Mouse (Mus musculus): Measurements from ENCODE around the gene Slc22a12.

Slc22a12 gene

DNA sequence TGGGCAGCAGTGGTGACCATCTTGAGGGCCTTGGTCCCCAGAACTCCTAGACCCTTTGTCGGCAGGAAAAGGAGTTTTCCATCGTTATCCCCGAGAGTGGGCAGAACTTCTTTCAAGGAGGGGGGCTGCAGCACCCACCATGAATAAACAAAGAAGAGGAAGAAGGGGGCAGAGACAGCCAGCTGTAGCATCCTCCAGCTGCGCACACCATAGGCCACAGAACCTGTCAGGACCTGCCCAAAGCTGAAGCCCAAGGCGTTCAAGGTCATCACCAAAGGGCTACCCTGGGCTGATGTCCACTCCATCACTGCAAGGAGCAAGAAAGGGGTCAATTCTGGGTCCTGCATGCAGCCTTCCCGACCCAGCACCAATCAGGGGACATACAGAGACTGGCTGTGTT, 2.6 kb downstream of the Slc22a12 start:
- DNase-seq (ENCODE audit: low spot score in 2 of 2) = no peak

DNA sequence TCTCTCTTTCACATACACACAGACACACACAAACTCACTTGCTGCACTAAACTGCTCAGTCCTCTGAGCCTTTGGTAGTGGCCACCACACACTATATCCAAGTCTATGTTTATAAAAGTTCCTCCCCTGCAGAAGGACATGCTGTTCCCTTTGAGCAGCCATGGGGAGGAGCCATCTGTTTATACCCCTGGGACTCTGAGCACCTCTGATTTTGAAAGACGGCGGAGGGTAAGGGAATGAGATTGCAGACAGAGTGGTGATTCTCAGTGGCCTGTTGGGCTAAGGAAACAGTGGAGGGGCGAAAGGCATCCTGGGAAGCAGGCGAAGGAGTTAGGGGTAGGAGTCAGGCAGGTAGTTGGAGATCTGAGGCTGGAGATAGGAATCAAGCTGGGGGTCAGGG, 3.2 kb downstream of the Slc22a12 start:
- no peak for DNase-seq (ENCODE audit: low spot score in 2 of 2)

DNA sequence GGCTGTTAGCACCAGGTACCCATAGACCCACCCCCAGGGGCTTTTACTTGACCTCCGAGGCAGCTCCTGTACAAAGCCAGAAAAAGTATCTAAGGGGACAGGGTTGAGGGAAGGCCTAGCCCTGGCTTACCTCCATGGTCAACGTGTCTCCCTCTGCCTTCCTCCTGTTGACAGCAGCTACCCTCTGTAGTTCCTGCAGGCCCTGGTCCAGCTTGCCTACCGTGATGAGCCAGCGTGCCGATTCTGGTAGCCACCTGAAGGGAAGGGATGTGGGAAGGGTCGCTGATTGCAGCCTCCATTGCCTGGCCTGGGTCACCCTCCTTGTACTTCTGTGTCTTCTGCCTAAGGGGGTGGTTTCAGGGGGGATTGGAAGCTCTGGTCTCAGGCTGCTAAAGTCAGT, 4.3 kb downstream of the Slc22a12 start:
- no peak for DNase-seq (ENCODE audit: low spot score in 2 of 2)

DNA sequence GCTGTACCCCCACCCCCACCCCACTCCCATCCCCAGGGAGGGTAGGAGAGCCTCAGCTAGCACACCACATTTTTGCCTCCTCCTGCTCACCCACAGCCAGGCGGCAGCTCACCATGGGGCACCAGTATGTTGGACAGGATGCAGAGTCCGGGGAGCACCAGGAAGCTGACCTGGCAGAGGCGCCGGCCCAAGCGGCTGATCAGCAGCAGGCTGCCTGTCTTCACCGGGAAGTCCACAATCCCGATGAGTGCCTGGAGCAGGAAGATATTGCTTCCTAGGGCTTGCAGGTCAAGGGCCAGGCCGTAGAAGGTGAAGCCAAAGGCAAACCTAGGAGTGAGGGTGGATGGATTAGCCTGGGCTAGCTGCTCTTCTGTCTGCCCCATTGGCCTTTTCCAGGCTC, 5.3 kb downstream of the Slc22a12 start:
- no peak for DNase-seq (ENCODE audit: low spot score in 2 of 2)

DNA sequence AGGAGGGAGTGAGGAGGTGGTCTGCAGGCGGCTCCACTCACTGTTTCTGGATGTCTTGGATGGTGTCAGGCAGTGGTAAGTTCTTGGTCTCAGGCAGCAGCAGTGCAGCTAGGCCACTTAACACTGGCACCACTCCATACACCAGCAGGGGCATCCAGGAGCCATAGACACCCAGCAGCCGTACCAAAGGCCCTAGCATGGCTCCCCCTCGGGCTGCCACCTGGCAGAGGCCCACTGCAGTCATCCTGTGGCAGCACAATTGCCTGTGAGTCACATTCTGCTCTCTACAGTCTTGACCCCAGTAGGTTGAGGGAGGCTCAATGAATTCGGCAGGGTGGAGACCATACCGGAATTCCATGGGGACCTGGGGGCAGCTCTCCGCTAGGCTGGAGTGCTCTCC, 6.1 kb downstream of the Slc22a12 start:
- no peak for DNase-seq (ENCODE audit: low spot score in 2 of 2)

DNA sequence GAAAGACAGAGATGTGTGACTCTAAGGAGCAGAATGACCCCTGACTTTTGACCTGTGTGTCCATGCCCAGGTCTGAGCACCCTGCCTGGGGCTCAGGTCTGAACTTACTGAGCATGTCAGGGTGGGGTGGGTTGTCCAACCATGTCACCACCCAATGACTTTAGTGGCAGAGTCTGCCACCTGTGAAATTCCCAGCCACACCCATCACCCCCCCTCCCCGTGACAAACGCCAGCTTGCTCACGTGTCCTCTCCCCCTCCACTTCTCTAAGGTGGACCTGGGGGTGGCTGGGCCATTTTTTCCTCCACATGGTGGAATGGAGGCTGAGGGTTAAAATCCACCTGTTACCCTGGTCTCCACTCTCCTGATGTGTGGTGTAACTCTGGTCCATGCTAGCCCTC, 6.6 kb downstream of the Slc22a12 start:
- no peak for DNase-seq (ENCODE audit: low spot score in 2 of 2)

DNA sequence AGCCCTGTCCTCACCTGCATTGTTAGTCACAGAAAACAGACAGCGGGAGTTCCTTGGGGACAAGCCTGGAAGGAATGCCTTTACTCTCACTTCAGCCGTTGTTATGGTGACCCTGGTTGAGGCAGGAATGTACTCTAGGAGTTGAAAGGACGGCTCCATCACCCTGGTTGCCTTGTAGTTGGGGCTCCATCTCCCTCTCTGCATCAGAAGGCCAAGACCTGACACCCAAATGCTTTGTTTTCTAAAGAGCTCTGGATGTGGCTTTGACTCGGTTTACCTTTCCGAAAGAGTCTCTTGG, 8.8 kb downstream of the Slc22a12 start:
- no peak for DNase-seq (ENCODE audit: low spot score in 2 of 2)

DNA sequence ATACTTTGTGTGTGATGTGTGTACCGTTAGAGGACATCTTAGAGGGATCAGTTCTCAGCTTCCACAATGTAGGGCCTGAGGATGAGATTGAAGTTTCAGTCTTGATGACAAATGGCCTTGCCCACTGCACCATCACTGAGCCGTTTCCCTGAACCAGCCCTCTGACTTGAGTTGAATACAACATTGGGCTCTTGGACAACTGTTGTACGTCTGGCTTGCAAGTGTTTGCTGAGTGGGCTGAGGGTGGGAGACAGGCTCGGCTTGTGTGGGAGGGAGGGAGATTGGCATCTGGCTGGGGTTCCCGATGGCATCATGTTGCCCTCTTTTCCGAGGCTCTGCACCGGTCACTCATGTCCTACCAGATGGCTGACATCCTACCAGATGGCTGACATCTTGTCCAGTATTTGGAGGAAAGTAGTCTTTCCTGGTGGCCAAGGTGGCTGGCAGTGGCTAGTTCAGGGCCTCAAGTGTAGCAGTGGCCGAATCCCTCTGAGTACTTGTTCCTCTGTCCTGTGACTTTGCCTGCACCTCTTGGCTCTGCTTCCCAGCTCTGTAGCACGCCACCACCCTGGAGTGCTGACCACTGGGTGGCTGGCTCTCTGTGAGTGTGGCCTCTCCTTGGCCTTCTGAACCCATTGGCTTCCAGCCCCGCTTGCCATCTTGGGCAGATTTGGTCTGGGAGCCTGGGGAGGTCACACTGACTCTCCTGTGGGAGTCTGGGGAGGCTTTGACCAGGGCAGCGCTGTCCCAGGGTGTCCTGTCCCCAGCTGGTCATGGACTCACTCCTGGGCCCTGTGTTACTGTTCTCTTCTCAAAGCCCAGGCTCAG, 9.3 kb downstream of the Slc22a12 start:
- no peak for DNase-seq (ENCODE audit: low spot score in 2 of 2)

DNA sequence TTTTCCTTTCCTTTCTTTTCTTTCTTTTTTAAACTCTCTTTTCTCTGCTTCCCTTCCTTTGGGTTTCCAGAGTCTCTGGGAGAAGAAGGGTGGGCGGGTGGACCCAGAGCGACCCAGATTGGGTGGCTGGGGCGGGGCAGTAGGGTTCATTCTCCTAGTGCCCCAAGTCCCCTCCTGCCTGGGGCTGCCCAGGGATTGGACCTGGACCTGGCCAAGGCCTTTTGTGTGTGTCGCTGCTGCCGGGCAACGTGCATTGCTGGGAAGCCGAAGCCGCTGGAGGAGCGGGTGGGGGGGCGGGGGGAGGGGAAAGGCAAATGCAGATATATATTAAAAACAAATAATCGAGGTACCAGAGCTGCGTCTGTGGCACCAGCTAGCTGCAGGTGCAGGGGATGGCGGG, 10.2 kb downstream of the Slc22a12 start:
- no peak for DNase-seq (ENCODE audit: low spot score in 2 of 2)

DNA sequence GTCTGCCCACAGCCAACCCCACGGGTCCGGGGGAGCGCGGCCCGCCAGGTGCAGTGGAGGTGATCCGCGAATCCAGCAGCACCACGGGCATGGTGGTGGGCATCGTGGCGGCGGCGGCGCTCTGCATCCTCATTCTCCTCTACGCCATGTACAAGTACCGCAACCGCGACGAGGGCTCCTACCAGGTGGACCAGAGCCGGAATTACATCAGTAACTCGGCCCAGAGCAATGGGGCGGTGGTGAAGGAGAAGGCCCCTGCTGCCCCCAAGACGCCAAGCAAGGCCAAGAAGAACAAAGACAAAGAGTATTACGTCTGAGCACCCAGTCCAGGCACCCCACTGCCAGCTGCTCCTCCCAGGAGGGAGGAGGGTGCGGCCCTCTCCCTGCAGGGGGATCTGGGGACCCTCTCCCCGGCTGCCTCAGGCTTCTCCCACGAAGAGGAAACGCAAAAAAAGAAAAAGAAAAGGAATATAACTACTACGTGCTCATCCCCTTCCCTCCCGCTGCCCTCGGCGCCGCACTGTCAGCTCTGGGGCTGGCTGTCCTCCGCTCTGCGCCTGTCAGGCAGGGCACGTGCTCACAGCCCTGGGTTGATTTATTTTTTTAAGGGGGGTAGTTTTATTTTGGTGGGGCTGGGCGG, 10.9 kb downstream of the Slc22a12 start:
- DNase-seq (ENCODE audit: low spot score in 2 of 2) = no peak

DNA sequence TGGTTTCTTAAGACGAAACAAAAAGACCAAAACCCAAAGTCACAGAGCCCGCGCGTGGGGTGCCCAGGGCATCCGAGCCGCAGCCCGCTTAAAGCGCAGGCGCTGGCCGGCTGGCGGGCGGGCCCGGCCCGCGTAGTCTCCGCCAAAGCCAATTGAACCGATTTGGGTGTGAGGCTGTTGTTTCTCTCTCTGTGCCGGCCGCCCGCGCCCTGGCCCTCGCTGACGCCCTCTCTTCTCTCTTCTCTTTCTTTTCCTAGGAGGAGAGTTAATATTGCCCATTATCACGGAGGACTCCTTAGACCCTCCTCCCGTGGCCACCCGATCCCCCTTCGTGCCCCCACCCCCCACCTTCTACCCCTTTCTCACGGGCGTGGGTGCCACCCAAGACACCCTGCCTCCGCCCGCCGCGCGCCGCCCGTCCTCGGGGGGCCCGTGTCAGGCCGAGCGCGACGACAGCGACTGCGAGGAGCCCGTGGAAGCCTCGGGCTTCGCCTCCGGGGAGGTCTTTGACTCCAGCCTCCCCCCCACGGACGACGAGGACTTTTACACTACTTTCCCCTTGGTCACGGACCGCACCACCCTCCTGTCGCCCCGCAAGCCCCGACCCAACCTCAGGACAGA, 11.7 kb downstream of the Slc22a12 start:
- DNase-seq (ENCODE audit: low spot score in 2 of 2) = no peak

DNA sequence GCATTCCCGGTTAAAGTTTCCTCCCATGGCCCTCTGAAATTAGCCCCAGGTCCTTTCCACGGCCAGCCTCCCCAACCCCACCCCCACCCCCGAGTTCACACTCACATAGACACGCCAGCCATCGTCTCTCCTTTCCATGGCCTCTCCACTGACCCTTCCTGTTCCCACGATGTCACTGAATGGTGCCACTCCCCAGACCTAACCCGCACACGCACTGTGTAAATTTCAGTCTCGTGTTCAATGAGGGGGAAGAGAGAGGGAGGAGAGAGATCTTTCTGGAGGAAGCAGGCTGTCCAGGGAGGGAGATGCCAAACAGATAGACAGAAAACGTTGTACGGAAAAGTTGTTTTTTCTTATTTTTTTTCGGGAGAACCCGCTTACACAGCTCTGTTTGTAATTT, 12.5 kb downstream of the Slc22a12 start:
- no peak for DNase-seq (ENCODE audit: low spot score in 2 of 2)

DNA sequence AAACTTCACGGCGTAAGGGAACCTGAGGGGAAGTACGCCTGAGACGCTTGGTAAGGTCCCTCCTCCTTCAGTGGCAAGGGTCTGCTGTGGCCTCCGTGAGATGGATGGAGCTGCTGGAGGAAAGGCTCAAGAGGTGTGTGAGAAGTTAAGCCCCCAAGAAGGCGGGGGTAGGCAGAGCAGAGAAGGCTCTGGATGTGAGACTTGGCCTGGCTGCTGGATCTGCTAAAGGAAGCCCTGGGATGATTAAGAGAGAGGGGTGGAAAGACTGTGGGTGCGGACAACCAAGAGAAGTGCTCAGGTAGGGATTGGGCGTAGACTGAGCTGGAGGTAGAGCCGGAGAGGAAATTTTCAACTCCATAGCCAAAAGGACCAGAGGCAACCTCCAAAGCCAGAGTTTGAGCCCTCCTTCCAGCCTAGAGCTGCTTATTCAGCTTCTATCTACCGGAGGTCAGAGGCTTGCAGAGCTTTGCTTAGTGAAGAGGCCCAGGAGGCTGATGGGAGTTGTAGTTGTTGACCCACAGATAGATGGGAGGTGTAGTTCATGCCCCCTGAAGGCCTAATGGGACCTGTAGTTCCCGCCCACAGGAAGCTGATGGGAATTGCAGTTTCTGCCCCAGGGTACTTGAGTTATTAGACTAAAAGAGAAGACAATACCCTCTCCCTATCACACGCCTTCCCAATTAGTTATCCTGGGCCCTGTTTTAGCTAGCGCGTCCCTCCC, 13.4 kb downstream of the Slc22a12 start:
- DNase-seq (ENCODE audit: low spot score in 2 of 2) = no peak

DNA sequence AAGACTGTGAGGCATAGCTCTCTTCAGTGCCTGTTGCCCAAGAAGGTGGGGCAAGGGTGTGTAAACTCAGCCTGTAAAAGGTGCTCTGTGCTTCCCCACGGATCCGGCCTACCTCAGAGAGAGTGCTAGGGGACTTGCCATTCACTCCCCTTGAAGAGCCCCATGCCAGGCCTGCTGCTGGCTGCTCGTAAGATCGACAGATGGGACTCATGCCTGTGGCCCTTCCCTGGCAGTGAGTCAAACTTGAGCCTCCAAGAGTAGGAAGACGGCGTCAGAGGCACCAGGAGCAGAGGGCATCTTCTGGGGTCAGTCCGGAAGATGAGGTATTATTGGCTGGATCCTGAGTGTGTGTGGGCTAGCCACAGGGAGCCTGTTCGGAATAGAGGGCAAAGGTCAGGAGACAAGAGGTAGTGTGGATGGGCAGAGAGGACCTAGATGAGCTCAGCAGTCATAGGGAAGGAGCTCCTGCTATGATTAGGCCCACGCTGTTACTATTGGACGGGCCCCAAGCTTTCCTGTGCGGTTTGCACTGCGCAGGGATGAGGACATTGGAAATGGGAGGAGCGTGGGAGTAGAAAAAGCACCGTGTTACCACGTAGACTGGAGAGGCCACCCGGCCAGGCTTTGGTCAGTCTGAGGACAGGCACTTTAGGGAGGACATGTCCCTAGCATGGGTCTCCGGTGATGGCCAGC, 14.8 kb downstream of the Slc22a12 start:
- DNase-seq (ENCODE audit: low spot score in 2 of 2) = no peak

DNA sequence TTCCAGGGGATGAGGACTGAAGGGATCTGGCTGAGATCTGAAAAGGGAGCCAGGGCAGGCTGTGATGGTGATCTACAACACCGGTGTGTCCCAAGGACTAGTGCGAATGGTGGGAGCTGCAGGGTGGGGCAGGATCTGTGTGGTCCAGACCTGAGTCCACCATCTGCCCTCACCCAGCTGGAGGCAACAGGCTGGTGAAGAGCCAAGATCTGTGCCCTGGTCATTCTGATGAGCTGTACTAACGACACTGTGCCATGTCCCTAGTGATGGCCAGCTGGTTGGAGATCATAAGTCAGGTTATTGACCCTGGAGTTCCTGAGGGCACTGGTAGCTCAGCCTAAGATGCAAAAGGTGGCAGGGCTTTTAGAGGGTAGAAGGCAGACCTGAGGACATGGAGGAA, 15.4 kb downstream of the Slc22a12 start:
- no peak for DNase-seq (ENCODE audit: low spot score in 2 of 2)

DNA sequence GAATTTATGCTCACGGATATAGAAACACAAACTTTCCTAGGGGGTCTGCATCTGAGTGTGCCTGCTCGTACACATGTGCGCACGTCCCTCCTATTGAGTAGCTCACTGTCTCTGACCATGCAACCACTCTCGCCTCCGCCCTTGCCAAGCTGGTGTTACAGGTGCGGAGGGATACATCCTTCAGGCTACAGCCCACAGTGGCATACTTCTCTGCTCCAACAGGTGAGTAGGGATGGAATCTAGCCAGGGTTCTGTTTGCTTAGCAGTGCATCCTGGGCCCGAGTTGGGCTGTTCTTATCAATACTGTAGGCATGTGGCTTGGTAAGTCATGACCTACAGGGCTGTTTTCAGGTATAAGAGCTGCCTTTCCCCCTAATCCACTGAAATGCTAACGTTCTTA, 16.8 kb downstream of the Slc22a12 start:
- DNase-seq (ENCODE audit: low spot score in 2 of 2) = no peak

DNA sequence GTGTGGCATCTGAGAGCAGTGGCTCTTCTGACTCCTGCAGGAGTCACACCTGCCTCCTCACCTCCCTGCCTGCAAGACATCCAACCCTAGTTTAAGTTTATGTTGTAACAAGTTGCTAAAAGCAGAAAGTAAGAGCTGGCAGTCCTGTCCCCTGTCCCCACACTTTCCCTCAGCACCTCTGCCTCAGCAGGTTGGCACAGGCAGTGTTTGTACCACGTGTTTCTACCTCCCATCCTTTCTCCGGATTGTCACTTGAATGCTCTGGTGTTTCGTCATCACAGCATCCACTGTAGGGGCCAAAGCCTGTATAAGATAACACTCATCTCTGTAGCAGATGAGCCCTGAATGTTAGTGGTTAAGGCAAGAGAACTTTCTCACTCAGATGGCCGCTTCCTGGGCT, 17.8 kb downstream of the Slc22a12 start:
- no peak for DNase-seq (ENCODE audit: low spot score in 2 of 2)

DNA sequence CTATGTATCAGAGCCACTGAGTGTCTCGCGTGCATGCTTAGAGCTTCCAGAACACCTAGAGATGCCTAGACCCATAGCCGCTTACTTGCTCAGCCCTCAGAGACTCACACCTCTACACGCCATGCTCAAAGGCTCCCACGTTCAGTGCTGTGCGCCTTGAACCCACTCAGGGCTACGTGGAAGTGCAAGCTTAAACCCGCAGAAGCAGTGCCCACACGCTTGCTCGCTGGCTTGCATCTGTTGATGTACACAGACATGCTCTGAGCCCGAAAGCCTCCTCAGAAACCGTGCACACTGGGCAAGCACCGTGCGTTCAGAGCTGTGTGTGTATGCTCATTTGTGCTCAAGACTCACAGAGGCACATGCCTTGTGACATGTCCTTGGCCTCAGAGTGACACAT, 20.5 kb downstream of the Slc22a12 start:
- DNase-seq (ENCODE audit: low spot score in 2 of 2) = no peak

DNA sequence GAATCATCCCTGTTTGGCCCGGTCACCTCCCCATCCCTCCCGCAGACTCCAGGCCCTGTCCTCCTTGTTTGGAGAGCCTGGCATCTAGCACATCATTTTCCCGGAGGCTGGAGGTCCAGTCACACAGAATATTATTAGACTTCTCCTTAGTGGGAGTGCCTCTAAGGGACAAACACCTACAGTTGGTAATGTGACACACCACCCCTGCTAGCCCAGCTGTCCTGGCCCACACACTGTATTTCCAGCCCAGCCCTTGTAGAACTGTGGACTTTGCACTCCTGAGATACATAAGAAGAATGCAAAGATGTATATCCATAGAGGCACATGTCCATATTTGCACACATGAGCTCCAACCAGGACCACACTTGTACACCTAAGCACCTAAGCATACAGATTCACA, 21.2 kb downstream of the Slc22a12 start:
- no peak for DNase-seq (ENCODE audit: low spot score in 2 of 2)

DNA sequence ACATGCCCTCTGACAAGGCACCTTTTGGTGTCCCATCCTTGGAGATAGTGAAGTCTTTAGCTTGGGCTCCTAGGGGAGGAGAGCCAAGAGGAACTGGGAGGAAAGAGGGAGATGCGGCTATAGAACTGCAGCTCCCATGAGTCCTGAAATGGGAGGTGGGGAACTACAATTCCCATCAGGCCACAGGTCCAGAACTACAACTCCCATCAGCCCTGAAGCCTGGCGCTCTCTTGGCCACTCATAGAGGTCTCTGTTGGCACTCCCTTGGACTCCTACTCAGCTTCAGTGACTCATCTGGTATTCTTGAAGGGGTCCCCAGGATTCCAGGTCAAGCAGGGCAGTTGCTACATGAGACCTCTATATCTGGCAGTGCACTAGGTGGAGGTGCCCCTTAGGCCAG, 23.3 kb downstream of the Slc22a12 start:
- DNase-seq (ENCODE audit: low spot score in 2 of 2) = no peak

DNA sequence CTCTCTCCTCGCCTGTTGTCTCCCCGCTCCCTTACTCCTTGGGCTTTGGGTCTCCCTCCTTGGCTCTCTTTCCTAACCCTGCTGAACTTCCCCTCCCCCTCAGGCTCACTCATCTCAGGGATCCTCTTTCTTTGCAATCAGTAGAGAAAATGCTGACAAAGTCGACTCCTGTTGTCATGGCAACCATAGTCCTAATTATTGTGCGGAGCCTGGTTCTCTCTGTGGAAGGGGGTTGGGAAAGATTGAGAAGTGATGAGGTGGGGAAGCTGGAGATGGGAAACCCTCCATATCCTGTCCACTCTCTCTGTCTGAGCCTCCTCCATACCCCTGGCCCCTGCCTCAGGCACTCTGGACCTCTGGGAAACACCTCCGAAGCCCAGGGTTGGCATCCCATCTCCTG, 24.2 kb downstream of the Slc22a12 start:
- DNase-seq (ENCODE audit: low spot score in 2 of 2) = no peak

DNA sequence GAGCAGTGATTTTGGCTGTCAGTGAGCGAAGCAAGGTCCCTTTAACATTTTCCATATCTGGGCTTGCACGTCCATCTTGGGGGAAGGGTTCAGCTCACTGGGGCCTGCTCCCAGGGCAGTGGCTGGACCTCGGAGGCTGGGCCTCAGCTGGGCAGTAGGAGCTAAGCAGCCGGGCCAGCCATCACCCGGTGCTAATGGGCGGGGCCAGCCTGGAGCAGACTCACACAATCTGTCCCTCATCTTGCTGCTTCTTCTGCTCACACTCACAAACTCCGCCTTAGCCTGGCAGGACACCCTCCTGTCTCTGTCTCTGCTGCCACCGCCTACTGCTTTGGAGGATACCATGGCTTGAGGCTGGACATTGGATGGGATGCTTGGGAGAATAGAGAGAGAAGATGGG, 26.7 kb downstream of the Slc22a12 start:
- DNase-seq (ENCODE audit: low spot score in 2 of 2) = no peak
